Mouse (Mus musculus) testis, adult 2 months (tissue): Measurements from ENCODE around the gene Cstb.

Experiments
- CTCF ChIP-seq: fragments of 200-500 bp; IDR thresholded peaks from 2 replicates; pipeline ENCODE4 v1.5.1; 2012; ENCODE audit warnings: low read depth, mild to moderate bottlenecking, inconsistent platforms, low read length, moderate library complexity; ENCODE audit not compliant: control insufficient read depth, insufficient read depth, insufficient replicate concordance
- POLR2A ChIP-seq: fragments of 200-500 bp; IDR thresholded peaks from 2 replicates; pipeline ENCODE4 v1.6.1; 2012; ENCODE audit warnings: low read depth, mild to moderate bottlenecking, inconsistent platforms, low read length, moderate library complexity; ENCODE audit not compliant: control insufficient read depth

DNA sequence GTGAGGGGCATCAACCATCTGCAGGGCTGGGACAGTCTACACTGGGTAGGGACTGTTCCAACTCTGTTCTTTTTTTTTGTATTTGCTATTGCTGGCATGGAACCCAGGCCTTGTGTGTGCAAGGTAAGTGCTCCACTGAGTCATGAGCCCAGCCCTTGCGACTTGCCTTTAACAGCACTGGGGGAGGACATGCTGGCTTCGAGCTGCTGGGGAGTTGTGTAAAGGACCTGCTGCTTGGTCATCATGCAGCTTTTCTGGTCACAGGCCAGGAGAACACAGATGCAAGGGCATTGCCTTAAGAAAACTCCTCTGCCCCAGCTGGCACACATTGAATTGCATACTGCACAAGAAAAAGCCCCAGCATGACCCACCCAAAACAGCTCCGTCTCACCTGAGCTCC is 16.8 kb downstream of the Cstb start:
- TF ChIP-seq POLR2A = no peak
- no peak for TF ChIP-seq CTCF
